Mouse (Mus musculus) midbrain, postnatal 0 days (tissue): Measurements from ENCODE around the gene Olfr1509. TPM values are rescaled to one million over a fixed set of nuclear protein-coding genes. Genes with fewer than 3 reads are reported as not detected.

Experiments used
- ATAC-seq: fragments of 200-750 bp; cut with Nextera tagmentation; 2 replicates; pipeline ENCODE4 v1.8.0; 2017; ENCODE audit warnings: moderate number of reproducible peaks, mild to moderate bottlenecking, moderate TSS enrichment, moderate library complexity; ENCODE audit not compliant: low FRiP score
- DNase-seq: peaks from one replicate; pipeline ENCODE4 v3.0.0-alpha.2; 2015; ENCODE audit warnings: low spot score
- H3K27ac ChIP-seq: fragments of 300-500 bp; sonication (generic); 2 replicates; pipeline ENCODE4 v1.5.1; 2014; ENCODE audit warnings: low read depth, mild to moderate bottlenecking, low read length, mixed read lengths
- H3K27me3 ChIP-seq: fragments of 300-500 bp; sonication (generic); 2 replicates; pipeline ENCODE4 v1.6.1; 2014; ENCODE audit warnings: low read length, control low read depth, mixed read lengths; ENCODE audit not compliant: insufficient read depth
- H3K36me3 ChIP-seq: fragments of 300-500 bp; sonication (generic); 2 replicates; pipeline ENCODE4 v1.6.1; 2014; ENCODE audit warnings: low read length, control low read depth, mixed read lengths; ENCODE audit not compliant: insufficient read depth
- H3K4me1 ChIP-seq: fragments of 300-500 bp; sonication (generic); 2 replicates; pipeline ENCODE4 v1.6.1; 2014; ENCODE audit warnings: mild to moderate bottlenecking, control low read depth, antibody characterized with exemption, low read length, mixed read lengths; ENCODE audit not compliant: insufficient read depth
- H3K4me2 ChIP-seq: fragments of 300-500 bp; sonication (generic); 2 replicates; pipeline ENCODE4 v1.6.1; 2014; ENCODE audit warnings: low read depth, mild to moderate bottlenecking, low read length, mixed read lengths; ENCODE audit not compliant: poor library complexity, severe bottlenecking
- H3K4me3 ChIP-seq: fragments of 300-500 bp; sonication (generic); 2 replicates; pipeline ENCODE4 v1.5.1; 2014; ENCODE audit warnings: low read depth, mild to moderate bottlenecking, low read length, moderate library complexity
- H3K9ac ChIP-seq: fragments of 300-500 bp; sonication (generic); replicated peaks from 2 replicates; pipeline ENCODE4 v1.6.1; 2014; ENCODE audit warnings: mild to moderate bottlenecking, low read length, moderate library complexity, mixed read lengths; ENCODE audit not compliant: poor library complexity, severe bottlenecking
- H3K9me3 ChIP-seq: fragments of 300-500 bp; sonication (generic); 2 replicates; pipeline ENCODE4 v1.6.1; 2016; ENCODE audit warnings: low read length, control low read depth
- CTCF ChIP-seq: IDR thresholded peaks from 2 replicates; pipeline ENCODE4 v1.5.1; 2016; ENCODE audit warnings: antibody characterized with exemption, mild to moderate bottlenecking
- WGBS: fragments of 180-500 bp; shearing (Covaris S2); extraction: QIAGEN DNeasy Blood & Tissue Kit; methylation state at CpG from one replicate; pipeline ENCODE4 v1.1.7; 2014; 5-methylcytosine and 5-hydroxymethylcytosine counted together
- polyA plus RNA-seq: library from polyadenylated mRNA; unstranded; fragments of >200 nt; fragmentation: Nextera tagmentation; extraction: Ambion mirVana; gene quantifications from 2 replicates; pipeline ENCODE4 v1.2.1, GENCODE M21; 2015
- total RNA-seq: library from RNA; depleted of rRNA; stranded (reverse); fragments of >200 nt; gene quantifications from 2 replicates; pipeline ENCODE4 v1.2.3, GENCODE M21; 2014; rRNA removed

Gene Olfr1509
- total and polyA plus RNA-seq, 2 experiments from 2014 or later, result not detected

- no peak for ATAC-seq
- TF ChIP-seq CTCF, result no peak
- Histone ChIP-seq H3K36me3 (no peaks in the 10 kb centered on the region), H3K9ac (no peak overlapping the region), H3K27me3 (no peaks in the 10 kb centered on the region), H3K9me3 (no peaks in the 10 kb centered on the region), H3K4me3 (no peak overlapping the region), H3K4me1 (no peaks in the 10 kb centered on the region), H3K4me2 (no peak overlapping the region), H3K27ac (no peak overlapping the region)
- DNase-seq, result no peak
These were observed 19.1 kb downstream of the Olfr1509 start for GRCm38 (mm10) chr14:52461928-52462327.

- Histone ChIP-seq H3K4me2 (no peak overlapping the region), H3K9ac (no peak overlapping the region), H3K4me1 (no peaks in the 10 kb centered on the region), H3K9me3 (no peaks in the 10 kb centered on the region), H3K4me3 (no peak overlapping the region), H3K27ac (no peak overlapping the region), H3K27me3 (no peaks in the 10 kb centered on the region), H3K36me3 (no peaks in the 10 kb centered on the region)
- DNase-seq (no peak), ATAC-seq (no peak)
- WGBS, result 81% methylated on average over 1 of the region's 1 CpGs
- TF ChIP-seq CTCF, result no peak
These were observed 22.9 kb downstream of the Olfr1509 start for GRCm38 (mm10) chr14:52465738-52466137.

GRCm38 (mm10) chr14:52467395-52467794 lies 24.6 kb downstream of the Olfr1509 start, which contains the start of gene Olfr1508:
Olfr1508 (minus strand) TSS chr14:52467495.
- H3K4me3 ChIP-seq, result no peak within 1 kb of the TSS
- no peak within 1 kb of the TSS for H3K4me2 ChIP-seq
- no peak for DNase-seq
- H3K27me3 ChIP-seq, result no peaks in the 10 kb centered on the region
- no peak for TF ChIP-seq CTCF
- H3K9ac ChIP-seq, result no peak within 1 kb of the TSS
- no peak within 1 kb of the TSS for H3K27ac ChIP-seq
- no peaks in the 10 kb centered on the region for H3K9me3 ChIP-seq
- no peaks in the 10 kb centered on the region for H3K4me1 ChIP-seq
- ATAC-seq, result no peak
- no peaks in the 10 kb centered on the region for H3K36me3 ChIP-seq
- 58% methylated on average over 2 of the region's 2 CpGs for WGBS

GRCm38 (mm10) chr14:52495516-52495915 lies 52.7 kb downstream of the Olfr1509 start, which contains the start of gene Olfr1507:
Olfr1507 (minus strand) TSS chr14:52495749.
- WGBS, result 83% methylated on average over 4 of the region's 4 CpGs
- TF ChIP-seq CTCF, result no peak
- Histone ChIP-seq H3K27me3 (no peaks in the 10 kb centered on the region), H3K9ac (no peak within 1 kb of the TSS), H3K27ac (no peak within 1 kb of the TSS), H3K9me3 (no peaks in the 10 kb centered on the region), H3K4me1 (no peaks in the 10 kb centered on the region), H3K36me3 (no peaks in the 10 kb centered on the region), H3K4me2 (no peak within 1 kb of the TSS), H3K4me3 (no peak within 1 kb of the TSS)
- ATAC-seq (no peak), DNase-seq (no peak)

Other genes with a start within 250 kb of the Olfr1509 start
- gene Supt16, start 245.6 kb upstream of the Olfr1509 start, total RNA-seq, result 32.3 and 42.1 TPM in 2 replicates
- 35.4 and 36.9 TPM in 2 replicates for gene Supt16, start 245.6 kb upstream of the Olfr1509 start, polyA plus RNA-seq
- 109 and 128 TPM in 2 replicates for gene Chd8, start 185.2 kb upstream of the Olfr1509 start, total RNA-seq
- gene Chd8, start 185.2 kb upstream of the Olfr1509 start, polyA plus RNA-seq, result 27.9 and 31.9 TPM in 2 replicates
- gene Tox4, start 163.8 kb upstream of the Olfr1509 start, total RNA-seq, result 54.7 and 58.5 TPM in 2 replicates
- gene Tox4, start 163.8 kb upstream of the Olfr1509 start, polyA plus RNA-seq, result 44.9 and 47.7 TPM in 2 replicates
- 56.7 and 57.7 TPM in 2 replicates for gene Rab2b, start 163.4 kb upstream of the Olfr1509 start, total RNA-seq
- 48.2 and 57.6 TPM in 2 replicates for gene Rab2b, start 163.4 kb upstream of the Olfr1509 start, polyA plus RNA-seq
- gene Mettl3, start 137.9 kb upstream of the Olfr1509 start, total RNA-seq, result 19.6 and 22.6 TPM in 2 replicates
- gene Mettl3, start 137.9 kb upstream of the Olfr1509 start, polyA plus RNA-seq, result 24.1 and 24.2 TPM in 2 replicates
- 98.8 and 112 TPM in 2 replicates for gene Sall2, start 114.2 kb upstream of the Olfr1509 start, total RNA-seq
- 37.8 and 39.0 TPM in 2 replicates for gene Sall2, start 114.2 kb upstream of the Olfr1509 start, polyA plus RNA-seq
- gene Olfr1513, start 86.6 kb upstream of the Olfr1509 start, total RNA-seq, result not detected in 2 replicates
- gene Olfr1513, start 86.6 kb upstream of the Olfr1509 start, polyA plus RNA-seq, result not detected in 2 replicates
- not detected in 2 replicates for gene Olfr1512, start 63.8 kb upstream of the Olfr1509 start, total RNA-seq
- not detected in 2 replicates for gene Olfr1512, start 63.8 kb upstream of the Olfr1509 start, polyA plus RNA-seq
- not detected in 2 replicates for gene Olfr1511, start 45.6 kb upstream of the Olfr1509 start, total RNA-seq
- gene Olfr1511, start 45.6 kb upstream of the Olfr1509 start, polyA plus RNA-seq, result 0.21 TPM in 1 of 2 replicates, not detected in the other
- gene Olfr1510, start 28.6 kb upstream of the Olfr1509 start, total RNA-seq, result not detected in 2 replicates
- not detected in 2 replicates for gene Olfr1510, start 28.6 kb upstream of the Olfr1509 start, polyA plus RNA-seq
- gene Olfr1508, start 24.5 kb downstream of the Olfr1509 start, total RNA-seq, result 0.05 TPM in 1 of 2 replicates, not detected in the other
- not detected in 2 replicates for gene Olfr1508, start 24.5 kb downstream of the Olfr1509 start, polyA plus RNA-seq
- gene Olfr1507, start 52.8 kb downstream of the Olfr1509 start, total RNA-seq, result not detected in 2 replicates
- gene Olfr1507, start 52.8 kb downstream of the Olfr1509 start, polyA plus RNA-seq, result not detected in 2 replicates